Mouse (Mus musculus): ENCODE results near the gene Rab30.

Rab30 gene

GRCm38 (mm10) chr7:92799665-92800595 lies 58.5 kb downstream of the Rab30 start:
- no peak for DNase-seq (ENCODE audit: low spot score)

- DNase-seq (ENCODE audit: low spot score), result no peak
Measured at GRCm38 (mm10) chr7:92802158-92802557, 60.8 kb downstream of the Rab30 start.

GRCm38 (mm10) chr7:92803191-92803590 lies 61.8 kb downstream of the Rab30 start:
- no peak for DNase-seq (ENCODE audit: low spot score)

- DNase-seq (ENCODE audit: low spot score), result no peak
Measured at GRCm38 (mm10) chr7:92804919-92805668, 63.7 kb downstream of the Rab30 start.

GRCm38 (mm10) chr7:92806512-92807188 lies 65.2 kb downstream of the Rab30 start:
- no peak for DNase-seq (ENCODE audit: low spot score)

GRCm38 (mm10) chr7:92807482-92807881 lies 66.1 kb downstream of the Rab30 start:
- no peak for DNase-seq (ENCODE audit: low spot score)

GRCm38 (mm10) chr7:92811667-92812279 lies 70.4 kb downstream of the Rab30 start:
- no peak for DNase-seq (ENCODE audit: low spot score)

- no peak for DNase-seq (ENCODE audit: low spot score)
Measured at GRCm38 (mm10) chr7:92817242-92817641, 75.8 kb downstream of the Rab30 start.

GRCm38 (mm10) chr7:92817886-92818285 lies 76.5 kb downstream of the Rab30 start:
- DNase-seq (ENCODE audit: low spot score), result no peak

GRCm38 (mm10) chr7:92819656-92820055 lies 78.3 kb downstream of the Rab30 start:
- DNase-seq (ENCODE audit: low spot score), result no peak

- no peak for DNase-seq (ENCODE audit: low spot score)
Measured at GRCm38 (mm10) chr7:92820410-92820809, 79.0 kb downstream of the Rab30 start.

- no peak for DNase-seq (ENCODE audit: low spot score)
Measured at GRCm38 (mm10) chr7:92820941-92821465, 79.6 kb downstream of the Rab30 start.

GRCm38 (mm10) chr7:92821871-92822270 lies 80.5 kb downstream of the Rab30 start:
- DNase-seq (ENCODE audit: low spot score), result no peak

- DNase-seq (ENCODE audit: low spot score), result no peak
Measured at GRCm38 (mm10) chr7:92822409-92823101, 81.2 kb downstream of the Rab30 start.

- DNase-seq (ENCODE audit: low spot score), result no peak
Measured at GRCm38 (mm10) chr7:92826248-92826647, 84.8 kb downstream of the Rab30 start.

- DNase-seq (ENCODE audit: low spot score), result no peak
Measured at GRCm38 (mm10) chr7:92827981-92828380, 86.6 kb downstream of the Rab30 start.

GRCm38 (mm10) chr7:92832395-92832794 lies 91.0 kb downstream of the Rab30 start:
- no peak for DNase-seq (ENCODE audit: low spot score)

- DNase-seq (ENCODE audit: low spot score), result no peak
Measured at GRCm38 (mm10) chr7:92834391-92834790, 93.0 kb downstream of the Rab30 start.

GRCm38 (mm10) chr7:92836447-92836846 lies 95.0 kb downstream of the Rab30 start:
- no peak for DNase-seq (ENCODE audit: low spot score)

- DNase-seq (ENCODE audit: low spot score), result no peak
Measured at GRCm38 (mm10) chr7:92837226-92837625, 95.8 kb downstream of the Rab30 start.

GRCm38 (mm10) chr7:92837907-92838306 lies 96.5 kb downstream of the Rab30 start:
- no peak for DNase-seq (ENCODE audit: low spot score)
